Mouse (Mus musculus) CH12.LX (cell line): Measurements from ENCODE around the gene Ttc17. TPM values are rescaled to one million over a fixed set of nuclear protein-coding genes. Genes with fewer than 3 reads are reported as not detected.

Experiments
- DNase-seq: peaks from one replicate; pipeline ENCODE4 v3.0.0-alpha.2; 2013; ENCODE audit errors: extremely low read depth
- H3K27ac ChIP-seq: 2 replicates; pipeline ENCODE4 v1.5.1; 2012; ENCODE audit warnings: low read depth, mild to moderate bottlenecking, control low read depth, moderate library complexity; ENCODE audit not compliant: insufficient read depth
- H3K27me3 ChIP-seq: replicated peaks from 2 replicates; pipeline ENCODE3; 2012; ENCODE audit warnings: inconsistent platforms
- H3K36me3 ChIP-seq, 2 experiments: replicated peaks in 1 of 2; 2 replicates each; pipeline versions ENCODE3 to v1.6.1; 2012; ENCODE audit warnings: inconsistent platforms in 1 of 2, low read length in 1 of 2, mild to moderate bottlenecking in 1 of 2, mixed read lengths in 1 of 2, moderate library complexity in 1 of 2; ENCODE audit not compliant: control insufficient read depth in 1 of 2, insufficient read depth in 1 of 2
- H3K4me1 ChIP-seq, 2 experiments: 2 replicates each; pipeline ENCODE4 v1.6.1; 2012; ENCODE audit warnings: inconsistent platforms in 1 of 2, moderate library complexity in 1 of 2; ENCODE audit not compliant: insufficient read depth in 2 of 2, control insufficient read depth in 1 of 2
- H3K4me2 ChIP-seq: 2 replicates; pipeline ENCODE4 v1.6.1; 2012; ENCODE audit warnings: low read depth, mild to moderate bottlenecking, control low read depth; ENCODE audit not compliant: poor library complexity, insufficient read depth, severe bottlenecking
- H3K4me3 ChIP-seq, 3 experiments: fragments of 150-350 bp in 1 of 3; sonication (generic) in 1 of 3; replicated peaks in 1 of 3; 2 replicates each; pipeline versions ENCODE3 to v1.5.1; 2011 to 2012; ENCODE audit warnings: low read depth in 2 of 3, low read length in 2 of 3, mild to moderate bottlenecking in 2 of 3, moderate library complexity in 2 of 3, control low read depth in 1 of 3, improper control_type of control experiment in 1 of 3, inconsistent platforms in 1 of 3, mixed read lengths in 1 of 3; ENCODE audit not compliant: poor library complexity in 1 of 3
- H3K79me2 ChIP-seq: replicated peaks from 2 replicates; pipeline ENCODE4 v1.6.1; 2012; ENCODE audit warnings: mild to moderate bottlenecking, moderate library complexity; ENCODE audit not compliant: control insufficient read depth, poor library complexity, insufficient read depth, severe bottlenecking; ENCODE audit errors: extremely low read depth
- H3K9ac ChIP-seq: 2 replicates; pipeline ENCODE4 v1.6.1; 2012; ENCODE audit warnings: low read depth, mild to moderate bottlenecking, control low read depth, moderate library complexity; ENCODE audit not compliant: insufficient read depth
- H3K9me3 ChIP-seq: replicated peaks from 2 replicates; pipeline ENCODE3; 2012; ENCODE audit warnings: low read length, inconsistent platforms, mixed read lengths
- CHD1 ChIP-seq: IDR thresholded peaks from 2 replicates; pipeline ENCODE4 v1.6.1; 2012; ENCODE audit warnings: low read depth, low read length, improper control_type of control experiment, inconsistent platforms
- CTCF ChIP-seq, 2 experiments: IDR thresholded peaks in 1 of 2; conservative IDR thresholded peaks in 1 of 2; 2 replicates each; pipeline ENCODE4 v1.5.1; 2011 to 2012; ENCODE audit warnings: low read depth in 2 of 2, low read length in 2 of 2, improper control_type of control experiment in 1 of 2, inconsistent platforms in 1 of 2, mild to moderate bottlenecking in 1 of 2, moderate library complexity in 1 of 2
- E2F4 ChIP-seq: IDR thresholded peaks from 2 replicates; pipeline ENCODE4 v1.6.1; 2011; ENCODE audit warnings: low read depth, low read length, improper control_type of control experiment; ENCODE audit not compliant: insufficient replicate concordance
- ELF1 ChIP-seq: IDR thresholded peaks from 2 replicates; pipeline ENCODE4 v1.6.1; 2014; ENCODE audit warnings: low read depth, mild to moderate bottlenecking, inconsistent platforms, low read length, improper control_type of control experiment
- EP300 ChIP-seq: IDR thresholded peaks from 2 replicates; pipeline ENCODE4 v1.6.1; 2011; ENCODE audit warnings: low read length, improper control_type of control experiment
- ETS1 ChIP-seq: conservative IDR thresholded peaks from 2 replicates; pipeline ENCODE4 v1.6.1; 2012; ENCODE audit warnings: low read depth, mild to moderate bottlenecking, inconsistent platforms, low read length, improper control_type of control experiment, moderate library complexity
- GABPA ChIP-seq: IDR thresholded peaks from 2 replicates; pipeline ENCODE4 v1.6.1; 2012; ENCODE audit warnings: low read depth, low read length, improper control_type of control experiment, inconsistent platforms; ENCODE audit not compliant: insufficient replicate concordance
- JUN ChIP-seq: IDR thresholded peaks from 2 replicates; pipeline ENCODE4 v1.6.1; 2011; ENCODE audit warnings: low read depth, mild to moderate bottlenecking, low read length, improper control_type of control experiment, moderate library complexity; ENCODE audit not compliant: insufficient read depth
- JUND ChIP-seq: conservative IDR thresholded peaks from 2 replicates; pipeline ENCODE4 v1.6.1; 2011; ENCODE audit warnings: low read depth, low read length, improper control_type of control experiment
- MAX ChIP-seq: IDR thresholded peaks from 2 replicates; pipeline ENCODE4 v1.6.1; 2011; ENCODE audit warnings: low read length, improper control_type of control experiment
- MAZ ChIP-seq: IDR thresholded peaks from 2 replicates; pipeline ENCODE4 v1.6.1; 2012; ENCODE audit warnings: low read depth, mild to moderate bottlenecking, inconsistent platforms, low read length, improper control_type of control experiment, moderate library complexity
- MEF2A ChIP-seq: IDR thresholded peaks from 2 replicates; pipeline ENCODE4 v1.6.1; 2014; ENCODE audit warnings: low read depth, mild to moderate bottlenecking, inconsistent platforms, low read length, improper control_type of control experiment, borderline replicate concordance
- MXI1 ChIP-seq: IDR thresholded peaks from 2 replicates; pipeline ENCODE4 v1.6.1; 2011; ENCODE audit warnings: mild to moderate bottlenecking, low read depth, low read length, improper control_type of control experiment
- NELFE ChIP-seq: IDR thresholded peaks from 2 replicates; pipeline ENCODE4 v1.6.1; 2011; ENCODE audit warnings: low read depth, low read length, improper control_type of control experiment
- POLR2A ChIP-seq: IDR thresholded peaks from 2 replicates; pipeline ENCODE4 v1.6.1; 2011; ENCODE audit warnings: low read depth, mild to moderate bottlenecking, improper control_type of control experiment, low read length
- RAD21 ChIP-seq: IDR thresholded peaks from 2 replicates; pipeline ENCODE4 v1.6.1; 2011; ENCODE audit warnings: low read depth, mild to moderate bottlenecking, low read length, improper control_type of control experiment, moderate library complexity
- SIN3A ChIP-seq: IDR thresholded peaks from 2 replicates; pipeline ENCODE4 v1.6.1; 2012; ENCODE audit warnings: low read length, improper control_type of control experiment, inconsistent platforms
- SMC3 ChIP-seq: IDR thresholded peaks from 2 replicates; pipeline ENCODE4 v1.6.1; 2011; ENCODE audit warnings: low read depth, low read length, improper control_type of control experiment
- UBTF ChIP-seq: IDR thresholded peaks from 2 replicates; pipeline ENCODE4 v1.6.1; 2012; ENCODE audit warnings: low read depth, mild to moderate bottlenecking, inconsistent platforms, low read length, improper control_type of control experiment, moderate library complexity
- USF2 ChIP-seq: conservative IDR thresholded peaks from 2 replicates; pipeline ENCODE4 v1.6.1; 2011; ENCODE audit warnings: low read depth, low read length, improper control_type of control experiment
- ZMIZ1 ChIP-seq: IDR thresholded peaks from 2 replicates; pipeline ENCODE4 v1.6.1; 2012; ENCODE audit warnings: low read depth, mild to moderate bottlenecking, inconsistent platforms, low read length, improper control_type of control experiment
- dilution Hi-C: fragments of 300-500 bp; cut with MboI; formaldehyde crosslinking; loops from 2 replicates; pipeline ENCODE4 v1.14.3; 2020; ENCODE audit warnings: low sequenced_read_pairs; ENCODE audit not compliant: extremely low pct_unique_long_range_greater_than_20kb, extremely low pct_ligation_motif_present
- in situ Hi-C: fragments of 300-500 bp; cut with MboI; formaldehyde crosslinking; loops from 3 replicates; pipeline ENCODE4 v1.14.3; 2019; ENCODE audit warnings: low sequenced_read_pairs, low pct_ligation_motif_present, low pct_unique_long_range_greater_than_20kb, mixed read lengths
- polyA plus RNA-seq: library from polyadenylated mRNA; unstranded; fragments of >175 nt; gene quantifications from 2 replicates; pipeline ENCODE4 v1.2.1, GENCODE M21; 2012; ENCODE audit warnings: low read depth; ENCODE audit not compliant: insufficient read length
- total RNA-seq, 2 experiments: library from RNA; depleted of rRNA; stranded (reverse); fragments of 300-350 nt in 1 of 2; fragments of >200 nt in 1 of 2; gene quantifications; 2 replicates each; pipeline ENCODE4 v1.2.3; 2012 to 2014

Gene Ttc17
- total and polyA plus RNA-seq, 3 experiments: 13.2 to 17.9 (median 13.8) TPM

DNA sequence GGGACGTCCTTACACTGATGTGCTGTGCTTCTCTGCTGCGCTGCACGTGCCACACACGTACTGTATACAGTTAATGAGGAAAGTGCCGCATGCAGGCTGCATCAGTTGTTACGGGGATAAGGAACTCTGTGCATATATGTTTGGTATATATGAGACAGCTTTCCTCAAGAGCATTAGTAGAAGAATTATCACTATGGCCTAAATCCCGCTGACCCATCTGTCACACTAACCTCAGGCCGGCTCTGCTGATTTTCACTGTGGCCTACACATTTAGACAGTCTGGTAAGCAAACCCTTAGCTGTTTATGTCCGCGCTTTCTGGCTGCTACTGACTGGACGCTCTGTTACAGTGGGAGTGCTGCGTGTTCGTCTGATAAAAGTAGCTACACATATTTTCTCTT lies 77.2 kb downstream of the Ttc17 start:
- H3K79me2 ChIP-seq: no peaks in the 10 kb centered on the region
- H3K27me3 ChIP-seq: no peaks in the 10 kb centered on the region
- peaks cover 47 to 79% of the 10 kb centered on the region in 2 experiments for H3K36me3 ChIP-seq
- H3K9ac ChIP-seq: no peak overlapping the region
- H3K4me3 ChIP-seq: no peak overlapping the region
- no peaks in the 10 kb centered on the region for H3K9me3 ChIP-seq
- H3K4me2 ChIP-seq: no peak overlapping the region
- H3K4me1 ChIP-seq: no peaks in the 10 kb centered on the region
- DNase-seq: no peak
- dilution Hi-C loops: no loop called here
- TF ChIP-seq CTCF (conservative IDR thresholded peaks at IDR 0.05 in 1 of 2, IDR thresholded peaks at IDR 0.05 in 1 of 2; ENCODE audit: low read depth in 2 of 2, low read length in 2 of 2) (no peak), CHD1 (no peak), RAD21 (no peak), JUN (no peak), USF2 (no peak)
- in situ Hi-C loops: no loop called here
- H3K27ac ChIP-seq: no peak overlapping the region

DNA sequence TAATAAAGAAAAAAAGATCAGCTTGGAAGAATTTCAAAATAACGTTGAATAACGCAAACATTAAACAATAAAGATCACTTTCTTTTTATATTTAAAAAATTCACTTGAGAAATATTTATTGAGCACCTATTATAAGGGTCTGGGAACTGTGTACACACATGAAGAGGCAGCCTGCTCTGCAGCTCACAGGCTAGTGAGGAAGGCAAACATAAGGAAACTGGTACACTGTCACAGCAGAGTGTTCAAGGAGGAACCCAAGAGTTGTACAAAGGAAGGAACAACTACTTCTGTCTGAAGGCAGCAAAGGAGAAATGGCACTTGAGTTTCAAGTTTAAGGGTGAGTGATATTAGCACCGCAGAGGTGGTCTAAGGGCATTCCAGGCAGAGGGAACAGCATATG lies 78.7 kb downstream of the Ttc17 start:
- no peak overlapping the region for H3K4me2 ChIP-seq
- no peak overlapping the region for H3K9ac ChIP-seq
- H3K27ac ChIP-seq: no peak overlapping the region
- no peaks in the 10 kb centered on the region for H3K9me3 ChIP-seq
- dilution Hi-C loops: no loop called here
- H3K27me3 ChIP-seq: no peaks in the 10 kb centered on the region
- no peaks in the 10 kb centered on the region for H3K79me2 ChIP-seq
- no peaks in the 10 kb centered on the region for H3K4me1 ChIP-seq
- peaks cover 50 to 82% of the 10 kb centered on the region in 2 experiments for H3K36me3 ChIP-seq
- TF ChIP-seq EP300: no peak
- TF ChIP-seq USF2: no peak
- TF ChIP-seq MXI1: no peak
- TF ChIP-seq E2F4: no peak
- TF ChIP-seq NELFE: no peak
- no peak for TF ChIP-seq ZMIZ1
- no peak for TF ChIP-seq SIN3A
- TF ChIP-seq CHD1: no peak
- no peak for TF ChIP-seq UBTF
- no peak for TF ChIP-seq POLR2A
- TF ChIP-seq MAZ: no peak
- no peak for TF ChIP-seq ELF1
- TF ChIP-seq SMC3: no peak
- no peak for TF ChIP-seq MAX
- TF ChIP-seq GABPA: no peak
- no peak for TF ChIP-seq MEF2A
- TF ChIP-seq JUND: no peak
- no peak for TF ChIP-seq ETS1
- TF ChIP-seq, all 38 proteins: peak for 0
- no peak for DNase-seq
- in situ Hi-C loops: no loop called here
- H3K4me3 ChIP-seq: no peak overlapping the region
